Mouse (Mus musculus): Measurements from ENCODE around the gene Sh2d6.

DNA sequence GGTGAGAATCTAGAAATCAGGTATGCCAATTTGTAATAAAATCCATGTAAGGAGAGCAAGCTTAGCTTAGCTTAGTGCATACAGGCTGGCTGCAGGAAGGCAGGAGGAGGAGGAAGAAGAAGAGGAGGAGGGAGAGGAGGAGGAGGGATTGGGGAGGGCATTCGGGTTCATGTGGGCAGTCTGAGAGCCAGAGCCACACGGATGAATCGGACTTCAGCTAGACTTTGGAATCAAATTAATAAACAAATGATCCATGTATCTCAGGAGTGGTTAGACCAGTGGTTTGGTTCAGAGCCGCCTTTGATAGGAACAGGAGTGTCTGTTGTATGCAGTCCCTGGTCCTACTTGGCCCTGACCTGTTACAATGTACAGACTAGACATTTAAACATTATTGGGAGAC lies 36.6 kb downstream of the Sh2d6 start:
- no peak for TF ChIP-seq CTCF (IDR thresholded peaks at IDR 0.05; ENCODE audit: low read depth)
- no peak for TF ChIP-seq EP300 (IDR thresholded peaks at IDR 0.05; ENCODE audit: low read depth)

Measured in liver, embryonic 14.5 days (tissue).